Mouse (Mus musculus): ENCODE data around the gene Emg1.

The Emg1 gene

GRCm38 (mm10) chr6:124711824-124712782 lies at the start of gene Emg1, which contains the start of gene Phb2:
Emg1 (minus strand) TSS chr6:124712178.
Phb2 (plus strand) TSS chr6:124712336.
- peak; percentile 97 for DNase-seq

DNA sequence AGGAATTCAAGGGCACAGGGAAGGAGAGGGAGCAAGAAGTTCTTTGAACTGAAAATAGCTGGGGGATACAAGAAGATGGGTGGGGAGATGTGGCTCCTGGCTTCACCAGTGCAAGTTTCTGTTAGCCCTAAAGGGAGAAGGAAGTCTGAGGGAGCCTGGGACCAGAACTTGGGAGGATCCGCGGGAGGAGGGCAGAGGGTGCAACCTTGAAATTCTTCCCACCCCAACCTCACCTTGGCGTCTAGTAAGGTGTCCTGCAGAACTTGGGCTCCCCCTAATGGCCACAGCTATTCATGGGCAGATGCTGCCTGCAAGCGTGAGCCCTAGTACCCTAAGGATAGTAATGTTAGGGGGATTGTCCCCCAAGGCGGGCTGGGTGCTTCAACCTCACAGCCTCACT lies 47.3 kb upstream of the Emg1 start:
- DNase-seq, result peak; percentile 81

DNA sequence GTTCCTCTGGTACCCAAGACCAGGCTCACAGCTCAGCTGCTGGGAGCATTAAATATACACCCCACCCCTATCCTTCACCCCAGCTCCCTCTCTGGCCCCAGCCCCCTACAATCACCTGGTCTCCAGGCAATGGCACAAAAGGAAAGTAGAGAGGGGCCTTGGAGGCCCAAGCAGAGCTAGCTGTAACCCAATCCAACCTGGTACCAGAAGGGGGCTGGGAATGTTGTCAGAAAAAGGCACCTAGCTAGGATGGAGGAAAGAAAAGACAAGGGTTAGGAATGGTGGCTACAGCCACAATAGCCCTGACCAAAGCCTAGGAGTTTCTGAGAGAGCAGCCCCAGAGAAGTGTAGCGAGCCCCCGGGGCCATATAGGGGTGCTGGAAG lies 46.9 kb upstream of the Emg1 start:
- no peak for DNase-seq

DNA sequence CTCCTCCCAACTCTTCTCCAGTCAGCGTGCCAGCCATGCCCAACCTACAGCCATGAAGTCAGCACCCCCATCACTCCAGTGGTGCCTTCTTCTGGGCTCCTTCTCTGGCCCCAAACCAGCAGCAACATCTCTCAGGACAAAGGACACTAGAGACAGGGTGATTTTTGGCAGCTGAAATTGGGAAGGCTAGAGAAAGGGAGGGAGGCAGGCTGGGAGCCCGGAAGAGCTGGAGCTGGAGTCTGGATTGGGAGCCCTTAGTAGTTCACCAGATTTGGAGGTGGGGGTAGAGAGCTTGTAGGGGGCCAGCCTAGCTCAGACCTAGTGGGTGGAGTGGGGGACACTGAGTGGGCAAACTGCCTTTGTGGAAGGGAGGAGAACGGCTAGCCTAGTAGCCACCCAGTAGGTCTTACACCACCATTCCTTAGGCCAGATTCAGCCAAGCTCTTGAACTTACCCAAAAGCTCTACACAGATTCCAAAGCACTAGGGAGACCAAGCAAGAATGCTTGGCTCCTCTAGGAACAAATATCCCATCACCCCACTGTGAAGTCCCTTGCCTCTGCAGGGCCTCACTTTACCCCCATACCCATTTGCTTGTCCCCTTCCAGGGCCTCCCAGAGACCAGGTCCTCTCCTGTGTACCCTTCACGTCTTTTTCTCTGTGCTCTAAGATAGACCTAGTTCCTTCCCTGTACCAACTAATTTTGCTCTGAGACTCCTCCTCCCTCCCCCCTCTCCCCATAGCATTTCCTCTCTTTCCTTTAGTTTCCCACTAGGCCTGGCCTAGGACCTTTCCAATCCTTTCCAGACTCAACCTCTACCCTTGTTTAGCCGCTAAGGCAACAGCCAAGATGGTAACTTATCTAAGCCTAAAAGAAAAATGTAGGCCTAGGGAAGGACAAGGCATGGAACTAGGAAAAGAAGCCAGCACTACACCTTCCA lies 46.2 kb upstream of the Emg1 start:
- DNase-seq, result no peak

DNA sequence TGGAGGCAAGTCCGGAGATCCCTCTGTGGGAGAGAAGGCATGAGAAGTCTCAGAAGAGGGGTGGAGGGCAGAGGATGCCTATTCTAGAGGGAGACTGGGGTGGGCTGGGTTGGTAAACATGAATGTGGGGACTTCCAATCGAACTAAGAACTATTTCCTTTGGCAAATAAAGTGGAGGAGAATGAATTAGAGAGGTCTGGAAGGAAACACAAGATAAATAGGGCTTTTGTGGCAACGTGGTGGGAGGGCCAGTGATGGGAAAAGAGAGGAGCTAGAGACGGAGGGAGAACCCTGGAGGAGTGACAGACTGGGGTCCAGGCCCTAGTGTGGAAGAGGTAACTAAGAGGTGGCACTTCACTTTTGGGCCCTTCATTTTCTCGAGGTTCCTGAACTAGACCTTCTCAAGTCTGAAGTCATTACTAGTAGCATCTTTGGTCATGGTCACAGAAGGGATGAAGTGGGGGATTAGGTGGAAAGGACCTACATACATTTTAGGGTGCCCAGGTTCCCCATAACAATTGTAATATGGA lies 45.4 kb upstream of the Emg1 start:
- no peak for DNase-seq

- peak; percentile 73 for DNase-seq
Observed at GRCm38 (mm10) chr6:124756652-124757350, 44.8 kb upstream of the Emg1 start.

- peak; percentile 68 for DNase-seq
Observed at GRCm38 (mm10) chr6:124755831-124756595, 44.0 kb upstream of the Emg1 start, which contains the start of the genes Gm45234 and Atn1. Gm45234 (minus strand) TSS chr6:124756021. Atn1 (minus strand) TSS chr6:124756524.

- DNase-seq, result no peak
Observed at GRCm38 (mm10) chr6:124755306-124755705, 43.3 kb upstream of the Emg1 start.

DNA sequence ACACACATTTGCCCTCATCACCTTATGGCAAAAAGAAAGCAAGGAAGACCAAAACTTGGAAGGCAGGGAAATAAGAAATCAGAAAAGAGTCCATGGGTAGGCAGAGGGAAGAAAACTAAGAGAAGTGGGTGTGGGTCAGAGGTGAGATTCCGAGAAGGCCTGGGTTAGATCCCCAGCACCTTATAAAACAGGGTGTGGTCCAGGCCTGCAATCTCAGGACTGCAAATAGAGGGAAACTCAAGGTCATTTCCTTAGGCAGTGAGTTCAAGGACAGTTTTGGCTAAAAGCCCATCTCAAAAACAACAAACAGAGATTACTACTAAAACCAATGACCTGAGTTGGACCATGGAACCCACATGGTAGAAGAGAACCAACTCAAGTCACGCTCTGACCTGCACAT lies 41.9 kb upstream of the Emg1 start:
- no peak for DNase-seq

GRCm38 (mm10) chr6:124750405-124750804 lies 38.4 kb upstream of the Emg1 start:
- DNase-seq, result no peak

- no peak for DNase-seq
Observed at GRCm38 (mm10) chr6:124746654-124747632, 35.0 kb upstream of the Emg1 start.

GRCm38 (mm10) chr6:124746296-124746605 lies 34.3 kb upstream of the Emg1 start:
- DNase-seq, result no peak

GRCm38 (mm10) chr6:124745490-124746295 lies 33.7 kb upstream of the Emg1 start:
- DNase-seq, result peak; percentile 94

- peak; percentile 4 for DNase-seq
Observed at GRCm38 (mm10) chr6:124744755-124745321, 32.9 kb upstream of the Emg1 start.

GRCm38 (mm10) chr6:124743647-124744046 lies 31.7 kb upstream of the Emg1 start:
- DNase-seq, result no peak

DNA sequence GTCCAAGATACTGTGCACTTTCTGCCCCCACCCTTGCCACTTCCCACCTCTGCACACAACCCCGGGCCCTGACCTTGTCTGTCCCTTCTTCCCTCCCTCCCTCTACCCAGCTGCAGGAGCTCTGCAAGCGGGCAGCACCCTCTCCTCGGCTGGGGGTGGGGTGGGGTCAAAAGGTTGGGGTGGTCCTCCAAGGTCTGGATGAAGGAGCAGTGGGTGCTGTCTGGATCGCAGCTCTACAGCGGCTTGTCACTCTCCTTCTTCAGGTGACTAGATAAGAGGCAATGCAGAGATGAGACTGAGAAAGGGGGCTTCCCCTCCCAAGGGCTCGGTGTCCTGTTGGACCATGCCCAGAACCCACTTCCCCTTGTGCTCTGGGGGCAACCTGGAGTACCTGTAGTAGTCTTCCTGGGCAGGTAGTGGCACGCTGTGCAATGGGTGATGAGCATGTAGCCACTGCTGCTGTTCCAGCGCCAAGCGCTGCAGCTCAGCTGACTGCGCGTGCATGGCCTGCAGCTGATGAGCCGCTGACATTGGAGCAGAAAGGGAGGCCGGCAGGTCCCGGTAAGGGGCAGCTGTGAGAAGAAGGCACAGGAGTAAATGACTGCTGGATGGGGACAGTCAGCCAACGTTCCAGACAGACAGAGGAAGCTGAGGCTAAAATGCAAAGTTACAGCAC lies 31.0 kb upstream of the Emg1 start:
- DNase-seq, result no peak

DNA sequence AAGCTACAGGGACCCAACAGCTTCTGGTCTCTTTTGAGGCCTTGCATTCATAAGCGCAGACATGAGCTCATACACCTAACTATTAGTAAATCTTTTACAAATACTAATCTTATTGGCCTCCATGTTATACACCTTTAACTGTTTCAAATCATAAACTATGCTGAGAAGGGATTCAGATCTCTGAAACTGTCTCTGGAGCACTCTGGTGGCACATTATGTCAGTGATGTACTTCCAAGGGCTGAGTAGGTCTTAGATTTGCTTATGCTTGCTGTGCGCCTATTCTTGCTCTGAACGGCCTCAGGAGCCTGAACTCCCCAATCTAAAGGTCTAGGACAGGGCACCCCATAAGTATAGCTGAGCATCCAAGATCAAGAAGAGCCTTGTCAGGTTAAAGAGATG lies 29.9 kb upstream of the Emg1 start:
- no peak for DNase-seq

All from liver (tissue).